Mouse (Mus musculus) hindbrain, embryonic 15.5 days (tissue): ENCODE measurements around the gene Tgfbr3l. TPM values are rescaled to one million over a fixed set of nuclear protein-coding genes. Genes with fewer than 3 reads are reported as not detected.

Experiments used
- ATAC-seq: fragments of 200-750 bp; cut with Nextera tagmentation; 2 replicates; pipeline ENCODE4 v1.8.0; 2017; ENCODE audit warnings: low read depth, moderate number of reproducible peaks, moderate TSS enrichment; ENCODE audit not compliant: low FRiP score
- H3K27ac ChIP-seq: fragments of 300-500 bp; sonication (generic); replicated peaks from 2 replicates; pipeline ENCODE4 v1.5.1; 2015; ENCODE audit warnings: mild to moderate bottlenecking, inconsistent platforms
- H3K27me3 ChIP-seq: fragments of 300-500 bp; sonication (generic); 2 replicates; pipeline ENCODE4 v1.6.1; 2015; ENCODE audit warnings: control low read depth, inconsistent platforms
- H3K36me3 ChIP-seq: fragments of 300-500 bp; sonication (generic); 2 replicates; pipeline ENCODE4 v1.6.1; 2015; ENCODE audit warnings: control low read depth, inconsistent platforms
- H3K4me1 ChIP-seq: fragments of 300-500 bp; sonication (generic); replicated peaks from 2 replicates; pipeline ENCODE4 v1.6.1; 2015; ENCODE audit warnings: control low read depth, inconsistent platforms
- H3K4me2 ChIP-seq: fragments of 300-500 bp; sonication (generic); 2 replicates; pipeline ENCODE4 v1.6.1; 2015; ENCODE audit warnings: moderate library complexity, mild to moderate bottlenecking, inconsistent platforms
- H3K4me3 ChIP-seq: fragments of 300-500 bp; sonication (generic); 2 replicates; pipeline ENCODE4 v1.5.1; 2015; ENCODE audit warnings: mild to moderate bottlenecking, inconsistent platforms
- H3K9ac ChIP-seq: fragments of 300-500 bp; sonication (generic); 2 replicates; pipeline ENCODE4 v1.6.1; 2015; ENCODE audit warnings: inconsistent platforms
- H3K9me3 ChIP-seq: fragments of 300-500 bp; sonication (generic); 2 replicates; pipeline ENCODE4 v1.6.1; 2016; ENCODE audit warnings: control low read depth, inconsistent platforms
- WGBS: fragments of 180-500 bp; shearing (Covaris S2); methylation state at CpG from one replicate; pipeline ENCODE4 v1.1.7; 2015; 5-methylcytosine and 5-hydroxymethylcytosine counted together
- polyA plus RNA-seq: library from polyadenylated mRNA; unstranded; fragments of >200 nt; fragmentation: Nextera tagmentation; extraction: Ambion mirVana; gene quantifications from 2 replicates; pipeline ENCODE4 v1.2.1, GENCODE M21; 2015

Tgfbr3l gene
- polyA plus RNA-seq, 1 experiment from 2014 or later = 4.3 TPM

DNA sequence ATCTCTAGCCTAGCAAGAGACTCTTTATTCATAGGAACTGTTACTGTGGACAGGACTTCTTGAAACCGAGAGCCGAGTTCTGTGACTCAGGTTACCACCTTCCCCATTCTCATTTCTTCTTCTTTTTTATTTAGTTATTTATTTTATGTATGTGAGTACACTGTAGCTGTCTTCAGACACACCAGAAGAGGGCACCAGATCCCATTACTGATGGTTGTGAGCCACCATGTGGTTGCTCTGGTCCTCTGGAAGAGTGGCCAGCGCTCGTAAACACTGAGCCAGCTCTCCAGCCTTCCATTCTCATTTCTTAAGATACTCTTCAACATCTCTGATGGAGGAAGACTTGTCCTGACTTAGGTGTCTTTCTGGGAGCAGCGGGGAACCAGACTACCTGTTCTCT is 44.7 kb downstream of the Tgfbr3l start:
- Histone ChIP-seq H3K27ac (no peak overlapping the region), H3K9ac (no peak overlapping the region), H3K4me2 (no peak overlapping the region), H3K4me3 (no peak overlapping the region), H3K4me1 (no peaks in the 10 kb centered on the region), H3K9me3 (no peaks in the 10 kb centered on the region), H3K27me3 (no peaks in the 10 kb centered on the region), H3K36me3 (peaks cover 72% of the 10 kb centered on the region)
- no peak for ATAC-seq
- WGBS = 94% methylated on average over 5 of the region's 5 CpGs

DNA sequence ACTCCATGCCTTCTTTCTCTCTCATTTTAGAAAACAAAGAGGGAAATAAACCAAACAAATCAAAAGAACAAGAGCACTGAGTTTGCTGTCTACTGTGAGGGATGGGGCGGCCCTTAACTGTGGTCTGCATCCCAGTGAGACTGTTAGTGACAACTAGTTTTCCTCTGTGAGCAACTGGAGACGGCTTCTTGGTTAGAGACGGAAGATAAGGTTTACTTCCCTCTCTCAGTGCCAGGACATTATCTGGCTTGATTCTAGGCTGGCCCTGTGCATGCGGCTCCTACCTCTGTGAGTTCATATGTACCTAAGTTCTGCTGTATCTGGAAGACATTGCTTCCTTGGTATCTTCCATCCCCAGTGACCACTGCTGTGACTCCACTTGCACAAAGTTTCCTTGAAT is 49.8 kb downstream of the Tgfbr3l start:
- WGBS = 95% methylated on average over 4 of the region's 4 CpGs

More for the DNA sequence above, 49.8 kb downstream of the Tgfbr3l start:
- Histone ChIP-seq H3K27me3 (no peaks in the 10 kb centered on the region), H3K9ac (no peak overlapping the region), H3K36me3 (peaks cover 90% of the 10 kb centered on the region), H3K4me1 (no peaks in the 10 kb centered on the region), H3K4me2 (no peak overlapping the region), H3K27ac (no peak overlapping the region), H3K9me3 (no peaks in the 10 kb centered on the region), H3K4me3 (no peak overlapping the region)
- no peak for ATAC-seq

Other genes starting within 250 kb of the Tgfbr3l start
- 0.31 TPM in 1 of 2 replicates, not detected in the other for gene Cd209f, start 142.4 kb upstream of the Tgfbr3l start, polyA plus RNA-seq
- not detected in 2 replicates for gene Cd209g, start 114.1 kb upstream of the Tgfbr3l start, polyA plus RNA-seq
- gene Evi5l, start 81.6 kb upstream of the Tgfbr3l start, polyA plus RNA-seq = 107 and 120 TPM in 2 replicates
- 51.1 and 53.0 TPM in 2 replicates for gene Prr36, start 30.8 kb upstream of the Tgfbr3l start, polyA plus RNA-seq
- gene Lrrc8e, start 21.4 kb upstream of the Tgfbr3l start, polyA plus RNA-seq = 0.07 and 0.08 TPM in 2 replicates
- 28.0 and 29.4 TPM in 2 replicates for gene Map2k7, start 9.5 kb upstream of the Tgfbr3l start, polyA plus RNA-seq
- gene Gm49320, start 9.3 kb upstream of the Tgfbr3l start, polyA plus RNA-seq = 0.83 and 0.92 TPM in 2 replicates
- gene Snapc2, start 4.9 kb downstream of the Tgfbr3l start, polyA plus RNA-seq = 64.5 and 75.6 TPM in 2 replicates
- 270 and 299 TPM in 2 replicates for gene Ctxn1, start 11.1 kb downstream of the Tgfbr3l start, polyA plus RNA-seq
- gene Timm44, start 27.7 kb downstream of the Tgfbr3l start, polyA plus RNA-seq = 40.1 and 41.8 TPM in 2 replicates
- gene Ccl25, start 77.0 kb downstream of the Tgfbr3l start, polyA plus RNA-seq = 17.5 and 20.7 TPM in 2 replicates
- gene Elavl1, start 77.2 kb downstream of the Tgfbr3l start, polyA plus RNA-seq = 108 and 112 TPM in 2 replicates
- 46.7 and 55.6 TPM in 2 replicates for gene Cers4, start 244.8 kb downstream of the Tgfbr3l start, polyA plus RNA-seq